ENCODE assay signal across 26 mouse cellular contexts in the genomic region with DNA sequence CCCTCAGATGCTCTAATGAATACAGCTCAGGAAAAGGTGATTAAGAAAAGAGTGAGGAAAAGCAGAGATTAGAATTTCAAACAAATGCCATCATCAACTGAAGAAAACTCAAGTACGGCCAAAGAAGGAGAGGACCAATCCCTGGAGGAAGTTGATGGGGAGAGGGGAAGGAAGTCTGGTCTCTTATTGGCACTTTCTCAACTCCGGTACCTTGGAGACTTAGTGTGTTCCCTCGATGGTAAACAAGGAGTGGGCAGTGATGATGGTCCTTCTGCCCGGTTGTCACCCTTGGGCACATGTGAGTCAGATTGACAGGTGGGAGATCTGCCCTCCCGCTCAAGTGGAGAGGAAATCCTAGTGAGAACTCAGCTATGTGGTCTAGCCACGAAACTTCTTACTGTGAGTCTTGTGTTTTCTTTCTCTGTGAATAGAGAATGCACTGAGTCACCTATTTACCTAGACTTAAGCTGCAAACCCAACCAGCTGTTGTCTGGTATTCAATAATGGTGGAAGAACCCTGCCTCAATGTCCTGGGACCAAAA. TPM values are rescaled to one million over a fixed set of nuclear protein-coding genes. Genes with fewer than 3 reads are reported as not detected.
DNase-seq lines count a peak whose midpoint lies in the region; TF ChIP-seq lines count a peak whose summit lies in the region.
"Had no signal": no experiment of that assay in that cellular context is flagged by ENCODE, and none has a peak within 500 bp of the region (broad histone marks: within the 10 kb centered on the region; RNA-seq: fewer than 3 reads in every experiment).

No protein-coding gene starts in this region.

- no peak overlapping the region for H3K4me3 ChIP-seq in myocyte
- H3K4me3 ChIP-seq: forebrain, embryonic 10.5 days; forebrain, embryonic 15.5 days; hindbrain, embryonic 10.5 days; limb, embryonic 10.5 days; limb, embryonic 15.5 days; liver, embryonic 13.5 days had no signal

- no peak overlapping the region for H3ac ChIP-seq in myocyte (ENCODE audit: control insufficient read depth, insufficient read length)

- no peaks in the 10 kb centered on the region for H3K27me3 ChIP-seq in myocyte (ENCODE audit: control insufficient read depth, insufficient read depth, insufficient read length)
- H3K27me3 ChIP-seq: forebrain, embryonic 15.5 days; limb, embryonic 15.5 days; liver, embryonic 13.5 days had no signal

- no peaks in the 10 kb centered on the region for H3K36me3 ChIP-seq in myocyte (ENCODE audit: control insufficient read depth, insufficient read depth)
- H3K36me3 ChIP-seq: hindbrain, embryonic 10.5 days; limb, embryonic 10.5 days; limb, embryonic 15.5 days had no signal

- H3K79me2 ChIP-seq in myocyte (ENCODE audit: control insufficient read depth, insufficient read depth): no peaks in the 10 kb centered on the region

- TF ChIP-seq POLR2A in myocyte (IDR thresholded peaks at IDR 0.05; ENCODE audit: insufficient read length, low read depth): no peak

- intact Hi-C loops in heart, postnatal 36 days (cut with DNase I): no loop called here

- H3K4me2 ChIP-seq in myocyte (ENCODE audit: low read depth): peak overlapping the region; percentile 70
- H3K4me2 ChIP-seq: forebrain, embryonic 15.5 days; limb, embryonic 15.5 days; liver, embryonic 13.5 days; lung, embryonic 14.5 days had no signal

- DNase-seq in heart, adult 11 months: peak; percentile 91
- no peak for DNase-seq in heart, postnatal 36 days
- peak; percentile 16 for DNase-seq in lung, postnatal 10 days
- DNase-seq in lung, adult 18-20 months: no peak
- DNase-seq in Muller cell, postnatal 12 days (ENCODE audit: inconsistent ontology term): peak; percentile 84
- no peak for DNase-seq in right cerebral cortex, postnatal 36 days (ENCODE audit: low spot score in 2 of 2)
- DNase-seq in kidney, adult 8-10 months: no peak
- DNase-seq: adrenal gland, adult 8-10 months; cerebellum, adult 8-10 months; cerebellum, postnatal 25 days; gastrocnemius, postnatal 25 days; heart, adult 18-20 months; kidney, adult 2 months; layer of hippocampus, postnatal 36 days; liver, embryonic 13.5 days; lung, embryonic 14.5 days; midbrain, embryonic 14.5 days; right cerebral cortex, postnatal 25 days; thymus, adult 18-20 months; thymus, postnatal 25 days had no signal

TF ChIP-seq in myocyte, 11 proteins besides CTCF, POLR2A, EP300 and RAD21:
- TF ChIP-seq E2F4 (IDR thresholded peaks at IDR 0.05; ENCODE audit: insufficient read depth) (no peak), MYOD1 (IDR thresholded peaks at IDR 0.05; ENCODE audit: control insufficient read depth in 1 of 3, insufficient read length in 2 of 3, low read depth in 2 of 3) (peak in 2 of 3 experiments; percentile 72 to 84), CEBPB (IDR thresholded peaks at IDR 0.05; ENCODE audit: insufficient read depth, poor library complexity, severe bottlenecking) (no peak), USF1 (IDR thresholded peaks at IDR 0.05; ENCODE audit: low read depth) (no peak), MYOG (IDR thresholded peaks at IDR 0.05; ENCODE audit: control insufficient read depth in 1 of 3, insufficient read depth in 1 of 3, insufficient read length in 2 of 3, low read depth in 2 of 3) (peak in 1 of 3 experiments; percentile 41), REST (IDR thresholded peaks at IDR 0.05; ENCODE audit: insufficient read depth, insufficient read length) (no peak), TCF3 (IDR thresholded peaks at IDR 0.05; ENCODE audit: insufficient read length, low read depth) (no peak), MAX (IDR thresholded peaks at IDR 0.05; ENCODE audit: low read depth) (no peak)

RNA-seq across cellular contexts. Expression of a gene that starts 35.1 kb away (rescaled TPM):
- total RNA-seq in heart, postnatal 36 days (2021): 10 to 100 TPM; 18.2 to 19.6 TPM
- 25.9 TPM for polyA plus RNA-seq in myocyte (2012; fragmentation: generic; extraction: Trizol)

RNA-seq across cellular contexts. Expression of a gene that starts 50.3 kb away (rescaled TPM):
- total RNA-seq in heart, postnatal 36 days (2021): 10 to 100 TPM; 16.0 to 16.6 TPM
- polyA plus RNA-seq in myocyte (2012; fragmentation: generic; extraction: Trizol): 18.7 TPM

Comparison
In these comparisons a context has a peak if more than half of its experiments do, and no peak if none do; other contexts are left out.
1. DNase-seq: peak in heart, adult 11 months (single experiment), lung, postnatal 10 days (single experiment) and Muller cell, postnatal 12 days (single experiment); none in heart, postnatal 36 days (0 of 2), lung, adult 18-20 months (0 of 2), right cerebral cortex, postnatal 36 days (0 of 2) and kidney, adult 8-10 months (0 of 2).